Mouse (Mus musculus): ENCODE measurements at regions not wholly inside any gene's neighbourhood (a gene's known extent, or its start where the extent isn't known, plus 50 kb on each side); places are given as distances from the start of the nearest gene placed in this dataset.

DNA sequence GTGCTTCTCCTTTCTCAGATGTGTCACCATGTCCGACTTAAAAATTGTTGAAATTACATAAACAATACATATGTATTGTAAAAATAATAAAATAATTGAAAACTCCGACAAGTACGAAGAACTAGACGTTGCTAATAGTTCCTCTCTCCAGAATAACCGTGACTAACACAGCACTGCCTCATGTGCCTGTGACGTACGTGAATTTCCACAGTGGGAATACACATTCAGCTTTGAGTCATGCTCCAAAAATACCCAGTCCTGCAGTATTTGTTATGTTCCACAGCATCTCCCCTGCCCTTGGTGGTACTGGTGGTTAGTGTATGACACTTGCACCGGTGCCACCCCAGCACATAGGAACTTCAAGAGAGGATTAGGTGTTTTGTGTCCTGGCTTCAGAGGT lies 129.2 kb upstream of the Syt6 start:
- no peak for TF ChIP-seq CTCF (IDR thresholded peaks at IDR 0.05; ENCODE audit: low read depth, low read length)
- no peak for TF ChIP-seq POLR2A (IDR thresholded peaks at IDR 0.05; ENCODE audit: borderline replicate concordance, low read depth, low read length)
